Mouse (Mus musculus) megakaryocyte, embryonic 14.5 days (primary cell): ENCODE data around the gene Nipal1.

ENCODE experiments used
- FLI1 ChIP-seq: IDR thresholded peaks from 2 replicates; pipeline ENCODE4 v1.6.1; 2012; ENCODE audit warnings: low read length, inconsistent platforms, mixed read lengths
- GATA1 ChIP-seq: IDR thresholded peaks from 3 replicates; pipeline ENCODE4 v1.6.1; 2012; ENCODE audit warnings: mixed read lengths, low read length, inconsistent platforms, borderline replicate concordance

DNA sequence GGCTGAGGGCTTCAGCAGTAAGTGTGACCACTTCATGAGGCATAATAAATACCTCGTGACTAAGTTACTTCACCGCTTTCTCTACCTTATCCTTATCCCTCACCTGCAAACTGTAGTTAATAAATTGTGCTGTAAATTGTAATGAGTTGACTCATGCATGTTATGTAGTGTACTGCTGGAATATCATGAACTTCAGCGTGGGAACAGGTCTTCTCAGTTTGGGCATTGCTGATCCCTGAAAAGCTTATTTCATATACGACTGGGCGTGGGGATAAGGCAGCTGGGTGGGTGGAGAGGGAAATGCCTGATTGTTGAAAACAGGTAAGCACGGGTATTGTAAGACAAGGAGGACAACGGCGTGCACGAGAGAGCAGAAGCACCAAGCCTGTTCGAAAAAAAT, 599 bp upstream of the Nipal1 start:
- no peak for TF ChIP-seq GATA1
- TF ChIP-seq FLI1, result no peak
